Mouse (Mus musculus) adrenal gland, adult 8-10 months (tissue): Measurements from ENCODE around the gene Amh. TPM values are rescaled to one million over a fixed set of nuclear protein-coding genes. Genes with fewer than 3 reads are reported as not detected.

Experiments
- DNase-seq: peaks from one replicate; pipeline ENCODE4 v3.0.0; 2022
- total RNA-seq, 4 experiments: library from RNA; stranded (reverse); gene quantifications; 2 replicates each; pipeline ENCODE4 v1.2.4; 2022

Gene Amh
- total RNA-seq, 4 experiments from 2014 or later = 0.20 to 1.3 (median 0.68) TPM

GRCm38 (mm10) chr10:80787517-80787916 lies 17.5 kb upstream of the Amh start:
- no peak for DNase-seq

GRCm38 (mm10) chr10:80790761-80791404 lies 14.2 kb upstream of the Amh start:
- peak; percentile 66 for DNase-seq

- DNase-seq = no peak
Observed at GRCm38 (mm10) chr10:80791476-80792174, 13.4 kb upstream of the Amh start.

- no peak for DNase-seq
Observed at GRCm38 (mm10) chr10:80792175-80793032, 12.6 kb upstream of the Amh start.

GRCm38 (mm10) chr10:80793033-80793784 lies 11.8 kb upstream of the Amh start:
- no peak for DNase-seq

- no peak for DNase-seq
Observed at GRCm38 (mm10) chr10:80793803-80794202, 11.2 kb upstream of the Amh start.

- no peak for DNase-seq
Observed at GRCm38 (mm10) chr10:80794750-80795149, 10.3 kb upstream of the Amh start.

- no peak for DNase-seq
Observed at GRCm38 (mm10) chr10:80796307-80796848, 8.7 kb upstream of the Amh start.

GRCm38 (mm10) chr10:80797186-80798149 lies 7.6 kb upstream of the Amh start:
- DNase-seq = no peak

GRCm38 (mm10) chr10:80798150-80799006 lies 6.7 kb upstream of the Amh start, which contains the start of the genes Sf3a2 and Plekhj1:
Sf3a2 (plus strand) TSS chr10:80798198.
Plekhj1 (minus strand) TSS chr10:80798626.
- DNase-seq = peak; percentile 95

- DNase-seq = no peak
Observed at GRCm38 (mm10) chr10:80799070-80799566, 5.9 kb upstream of the Amh start.

GRCm38 (mm10) chr10:80802204-80802912 lies 2.7 kb upstream of the Amh start:
- DNase-seq = no peak

GRCm38 (mm10) chr10:80802996-80803395 lies 2.0 kb upstream of the Amh start:
- DNase-seq = no peak

- DNase-seq = no peak
Observed at GRCm38 (mm10) chr10:80804340-80804739, 703 bp upstream of the Amh start.

- no peak for DNase-seq
Observed at GRCm38 (mm10) chr10:80805322-80805721, 279 bp downstream of the Amh start.

- no peak for DNase-seq
Observed at GRCm38 (mm10) chr10:80805925-80806324, 882 bp downstream of the Amh start.

GRCm38 (mm10) chr10:80806341-80807056 lies 1.5 kb downstream of the Amh start:
- no peak for DNase-seq

GRCm38 (mm10) chr10:80807057-80807627 lies 2.1 kb downstream of the Amh start:
- DNase-seq = no peak
